In genomic region chr15:7141246-7141645, GRCm38 (mm10) we compare ENCODE assay signal across 25 mouse cellular contexts. TPM values are rescaled to one million over a fixed set of nuclear protein-coding genes. Genes with fewer than 3 reads are reported as not detected.
A peak's percentile ranks its signal among the peaks of the same experiment; 100 is the strongest.
DNase-seq lines count a peak whose midpoint lies in the region; ATAC-seq lines count a peak whose summit lies in the region.
"Had no signal": no experiment of that assay in that cellular context is flagged by ENCODE, and none has a peak within 500 bp of the region (broad histone marks: within the 10 kb centered on the region; RNA-seq: fewer than 3 reads in every experiment).

No protein-coding gene starts in this region.

- H3K27ac ChIP-seq in heart, embryonic 12.5 days (ENCODE audit: poor library complexity, severe bottlenecking): no peak overlapping the region
- H3K27ac ChIP-seq in intestine, embryonic 16.5 days (ENCODE audit: low read length): no peak overlapping the region
- no peak overlapping the region for H3K27ac ChIP-seq in intestine, embryonic 15.5 days
- H3K27ac ChIP-seq: embryonic facial prominence, embryonic 12.5 days; forebrain, embryonic 12.5 days; hindbrain, embryonic 12.5 days; liver, embryonic 12.5 days; midbrain, embryonic 10.5 days; neural tube, embryonic 13.5 days had no signal

- no peaks in the 10 kb centered on the region for H3K27me3 ChIP-seq in heart, embryonic 12.5 days (replicated peaks)
- no peaks in the 10 kb centered on the region for H3K27me3 ChIP-seq in intestine, embryonic 16.5 days (replicated peaks; ENCODE audit: control insufficient read depth, insufficient read depth, low read length)
- H3K27me3 ChIP-seq in intestine, embryonic 15.5 days (replicated peaks): no peaks in the 10 kb centered on the region
- peaks cover 63% of the 10 kb centered on the region for H3K27me3 ChIP-seq in megakaryocyte, embryonic 14.5 days (replicated peaks)
- H3K27me3 ChIP-seq: embryonic facial prominence, embryonic 12.5 days; forebrain, embryonic 12.5 days; hindbrain, embryonic 12.5 days; neural tube, embryonic 13.5 days had no signal

- H3K36me3 ChIP-seq in heart, embryonic 12.5 days: no peaks in the 10 kb centered on the region
- H3K36me3 ChIP-seq in intestine, embryonic 16.5 days (ENCODE audit: control insufficient read depth, insufficient read depth, low read length): no peaks in the 10 kb centered on the region
- H3K36me3 ChIP-seq in intestine, embryonic 15.5 days: no peaks in the 10 kb centered on the region
- peaks cover 12% of the 10 kb centered on the region for H3K36me3 ChIP-seq in megakaryocyte, embryonic 14.5 days (replicated peaks; ENCODE audit: low read length)
- H3K36me3 ChIP-seq: embryonic facial prominence, embryonic 12.5 days; forebrain, embryonic 12.5 days; hindbrain, embryonic 12.5 days; liver, embryonic 12.5 days; midbrain, embryonic 10.5 days; neural tube, embryonic 13.5 days had no signal

- WGBS in heart, embryonic 12.5 days: 60% methylated on average over 13 of the region's 13 CpGs
- 76% methylated on average over 13 of the region's 13 CpGs for WGBS in intestine, embryonic 16.5 days
- 68% methylated on average over 13 of the region's 13 CpGs for WGBS in intestine, embryonic 15.5 days

- H3K4me1 ChIP-seq in heart, embryonic 12.5 days (replicated peaks): peaks cover 47% of the 10 kb centered on the region
- H3K4me1 ChIP-seq in intestine, embryonic 16.5 days (ENCODE audit: control insufficient read depth, insufficient read depth, low read length): peaks cover 20% of the 10 kb centered on the region
- peaks cover 17% of the 10 kb centered on the region; the same call in 1 of the 2 replicates for H3K4me1 ChIP-seq in intestine, embryonic 15.5 days (replicated peaks)
- peaks cover 76% of the 10 kb centered on the region for H3K4me1 ChIP-seq in megakaryocyte, embryonic 14.5 days
- H3K4me1 ChIP-seq: forebrain, embryonic 12.5 days; midbrain, embryonic 10.5 days had no signal

- no peak overlapping the region for H3K4me3 ChIP-seq in heart, embryonic 12.5 days
- H3K4me3 ChIP-seq in intestine, embryonic 16.5 days (ENCODE audit: low read length): no peak overlapping the region
- no peak overlapping the region for H3K4me3 ChIP-seq in intestine, embryonic 15.5 days (replicated peaks)
- H3K4me3 ChIP-seq in megakaryocyte, embryonic 14.5 days (replicated peaks): peak overlapping the region; percentile 57
- H3K4me3 ChIP-seq: embryonic facial prominence, embryonic 12.5 days; erythroblast, embryonic 14.5 days; forebrain, embryonic 12.5 days; hindbrain, embryonic 12.5 days; liver, embryonic 12.5 days; midbrain, embryonic 10.5 days; myocyte; neural tube, embryonic 13.5 days had no signal

- no peak for DNase-seq in heart, adult 8-10 months (ENCODE audit: low spot score)
- DNase-seq in layer of hippocampus, postnatal 25 days (ENCODE audit: extremely low spot score in 1 of 2, low spot score in 1 of 2): no peak
- DNase-seq: adrenal gland, postnatal 10 days; cerebellum, adult 18-20 months; cerebellum, postnatal 14 days; gastrocnemius, postnatal 10 days; kidney, adult 18-20 months; kidney, postnatal 4 days; lung, adult 18-20 months; retina, postnatal 1 day; thymus, postnatal 25 days had no signal

- no peak for ATAC-seq in heart, embryonic 12.5 days (ENCODE audit: insufficient number of reproducible peaks, low FRiP score)
- no peak for ATAC-seq in intestine, embryonic 16.5 days
- no peak for ATAC-seq in intestine, embryonic 15.5 days
- ATAC-seq in megakaryocyte, adult 5-6 weeks (ENCODE audit: poor library complexity, severe bottlenecking): no peak
- ATAC-seq: liver, embryonic 12.5 days; midbrain, embryonic 16.5 days had no signal

- H3K4me2 ChIP-seq in heart, embryonic 12.5 days: peak overlapping the region; percentile 38
- no peak overlapping the region for H3K4me2 ChIP-seq in intestine, embryonic 16.5 days (ENCODE audit: low read depth, low read length)
- no peak overlapping the region for H3K4me2 ChIP-seq in intestine, embryonic 15.5 days (replicated peaks)
- H3K4me2 ChIP-seq: embryonic facial prominence, embryonic 12.5 days; forebrain, embryonic 12.5 days; hindbrain, embryonic 12.5 days; liver, embryonic 12.5 days; neural tube, embryonic 13.5 days had no signal

- H3K9ac ChIP-seq in heart, embryonic 12.5 days: peak overlapping the region; percentile 32; the same call in 1 of the 2 replicates
- 0 out of 2 replicates have a peak overlapping the region, but pooled peaks have one; percentile 24 for H3K9ac ChIP-seq in intestine, embryonic 16.5 days (ENCODE audit: low read depth, low read length)
- no peak overlapping the region for H3K9ac ChIP-seq in intestine, embryonic 15.5 days
- H3K9ac ChIP-seq: embryonic facial prominence, embryonic 12.5 days; forebrain, embryonic 12.5 days; hindbrain, embryonic 12.5 days; liver, embryonic 12.5 days; neural tube, embryonic 13.5 days had no signal

- H3K9me3 ChIP-seq in heart, embryonic 12.5 days (replicated peaks): no peaks in the 10 kb centered on the region
- no peaks in the 10 kb centered on the region for H3K9me3 ChIP-seq in intestine, embryonic 16.5 days (ENCODE audit: control insufficient read depth, low read length)
- H3K9me3 ChIP-seq in intestine, embryonic 15.5 days: no peaks in the 10 kb centered on the region
- no peaks in the 10 kb centered on the region for H3K9me3 ChIP-seq in megakaryocyte, embryonic 14.5 days
- H3K9me3 ChIP-seq: embryonic facial prominence, embryonic 12.5 days; forebrain, embryonic 12.5 days; hindbrain, embryonic 12.5 days; liver, embryonic 12.5 days; midbrain, embryonic 10.5 days; neural tube, embryonic 13.5 days had no signal

RNA-seq across cellular contexts. Expression of gene Lifr, which starts 50.8 kb away (rescaled TPM):
- polyA plus RNA-seq in heart, embryonic 12.5 days (2016; fragmentation: Nextera tagmentation; extraction: Ambion mirVana): 17.3 and 17.9 TPM in 2 replicates
- total RNA-seq in heart, adult 8-10 months (2022): 10 to 100 TPM; 51.5 to 61.6 (median 57.9) TPM
- 11.6 and 12.9 TPM in 2 replicates for polyA plus RNA-seq in intestine, embryonic 16.5 days (2015; fragmentation: Nextera tagmentation; extraction: Ambion mirVana)
- polyA plus RNA-seq in intestine, embryonic 15.5 days (2015; fragmentation: Nextera tagmentation; extraction: Ambion mirVana): 16.4 and 17.4 TPM in 2 replicates
- polyA plus RNA-seq in megakaryocyte, embryonic 14.5 days (2012; ENCODE audit: insufficient read depth, low replicate concordance): 18.9 TPM in 1 of 2 replicates, not detected in the other
- total RNA-seq in megakaryocyte, adult 5-6 weeks (2015): 7.3 and 9.2 TPM in 2 replicates
- 8.4 and 10.0 TPM in 2 replicates for total RNA-seq in megakaryocyte, adult 5-6 weeks (2017)
- total RNA-seq in layer of hippocampus, postnatal 25 days (2021): 10 to 100 TPM; 47.3 to 51.1 TPM
- polyA plus RNA-seq: erythroblast, embryonic 14.5 days had no signal
